Mouse (Mus musculus) urinary bladder, adult 2 months (tissue): ENCODE results near the gene Lifr. TPM values are rescaled to one million over a fixed set of nuclear protein-coding genes. Genes with fewer than 3 reads are reported as not detected.

Experiments used
- DNase-seq: peaks from one replicate; pipeline ENCODE4 v3.0.0; 2022; ENCODE audit warnings: low spot score
- polyA plus RNA-seq: library from polyadenylated mRNA; depleted of rRNA; stranded (reverse); fragments of >200 nt; gene quantifications from 2 replicates; pipeline ENCODE4 v1.2.3, GENCODE M21; 2012; rRNA removed

Lifr gene
- polyA plus RNA-seq, 1 experiment, result 13.2 TPM

DNA sequence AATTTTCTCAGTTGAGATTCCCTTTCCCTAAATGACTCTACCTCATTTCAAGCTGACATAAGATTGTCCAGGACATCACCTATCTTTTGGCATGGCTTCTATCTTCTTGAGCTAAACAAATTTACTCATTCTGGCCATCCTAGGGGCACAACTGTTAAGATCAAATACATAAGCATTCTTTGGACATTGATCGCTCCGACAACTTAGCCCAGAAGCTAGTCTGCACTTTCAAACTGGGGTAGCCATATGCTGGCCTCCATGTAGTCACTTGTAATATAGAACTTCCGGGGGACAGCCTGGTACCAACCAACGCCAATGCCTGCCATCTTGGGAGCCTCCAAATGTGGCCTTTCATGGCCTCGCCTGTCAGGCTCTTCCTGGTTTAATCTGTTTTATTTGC is 112.6 kb downstream of the Lifr start:
- no peak for DNase-seq

DNA sequence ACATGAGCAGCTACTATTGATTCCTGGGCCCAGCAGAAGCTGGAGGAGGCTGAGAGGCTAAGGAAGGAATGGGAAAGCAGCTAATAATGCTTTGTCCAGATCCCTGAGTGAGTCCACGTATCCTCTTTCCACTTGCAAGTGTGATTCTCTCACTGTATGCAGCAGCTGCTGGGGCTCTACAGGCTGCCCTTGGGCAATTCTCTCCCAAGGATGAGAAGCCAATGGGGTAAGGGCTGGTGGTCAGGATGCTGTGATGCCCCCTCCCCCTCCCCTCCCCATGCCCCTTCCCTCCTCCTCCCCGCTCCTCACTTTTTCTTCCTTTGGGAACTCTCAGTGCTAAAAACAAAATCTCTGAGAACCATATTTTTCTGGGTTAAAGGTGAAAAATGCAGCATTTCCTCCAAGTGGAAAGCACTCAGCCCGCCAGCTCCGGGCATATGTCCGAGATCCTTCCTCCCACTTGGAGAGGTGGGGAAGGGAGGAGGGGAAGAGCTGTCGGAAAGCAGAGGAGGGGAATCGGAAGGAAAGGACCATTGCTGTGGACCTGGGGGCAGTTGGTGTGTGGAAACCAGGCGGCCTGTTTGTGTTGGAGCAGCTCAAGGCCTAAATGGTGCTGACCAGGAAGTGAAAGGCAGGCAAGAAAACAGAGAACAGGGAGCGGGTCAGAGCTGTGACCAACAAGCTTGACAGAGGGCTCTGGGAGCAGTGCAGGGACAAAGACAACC is 113.4 kb downstream of the Lifr start:
- DNase-seq, result no peak

DNA sequence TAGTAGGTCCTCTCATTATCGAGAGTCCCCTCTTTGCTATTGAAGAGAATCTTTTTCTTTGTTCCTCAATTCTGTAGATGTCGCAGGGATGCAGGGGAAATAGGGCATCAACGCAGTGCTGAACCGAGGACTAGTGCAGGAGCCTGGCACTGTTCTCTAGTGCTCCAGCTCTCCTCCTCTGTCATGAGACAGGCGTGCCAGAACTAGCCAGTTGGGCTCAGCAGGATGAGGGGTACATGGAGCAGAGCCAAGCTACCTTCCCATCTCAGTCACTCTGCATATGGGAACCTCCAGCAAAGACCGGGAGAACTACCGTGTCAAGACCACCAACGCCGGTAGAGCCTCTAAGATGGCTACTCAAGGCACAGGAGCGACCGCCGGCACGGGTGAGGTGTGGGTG is 114.5 kb downstream of the Lifr start:
- DNase-seq, result no peak

DNA sequence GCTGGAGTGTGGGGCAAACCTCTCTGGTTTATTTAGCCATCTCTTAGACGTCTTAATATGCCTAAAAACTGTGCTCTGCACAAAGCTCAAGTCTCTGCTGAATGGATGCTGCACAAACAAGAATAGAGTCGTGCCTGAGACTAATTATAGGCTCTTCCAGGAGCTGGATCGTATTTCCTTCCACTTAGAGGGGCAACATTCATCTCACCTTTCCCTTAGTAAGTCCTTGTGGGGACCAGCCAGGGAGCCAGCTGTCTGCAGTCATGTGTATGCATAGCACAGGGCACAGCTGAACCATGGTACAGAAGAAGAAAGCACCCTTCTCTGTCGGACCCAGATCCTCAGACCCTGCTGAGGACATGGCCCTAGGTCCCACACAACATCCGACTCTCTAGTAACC is 115.7 kb downstream of the Lifr start:
- no peak for DNase-seq

DNA sequence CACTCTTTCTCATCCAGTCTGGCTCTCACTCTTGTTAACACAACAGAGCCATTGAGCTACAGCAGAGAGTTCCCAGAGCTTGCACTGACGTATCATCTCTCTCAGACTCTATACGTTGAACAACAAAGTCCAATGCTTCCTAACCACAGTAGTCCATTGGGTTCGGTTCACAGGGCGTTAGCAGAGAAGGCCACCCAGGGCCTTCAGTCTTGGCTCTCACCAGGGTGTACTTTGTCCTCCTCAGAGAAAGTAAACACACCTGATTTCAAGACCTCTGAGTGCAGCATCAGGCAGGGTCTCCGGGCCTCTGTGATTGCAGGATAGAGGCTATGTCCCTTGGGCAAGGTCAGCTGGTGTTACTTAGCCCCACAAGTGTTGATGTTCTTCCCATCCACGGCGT is 116.9 kb downstream of the Lifr start:
- no peak for DNase-seq

DNA sequence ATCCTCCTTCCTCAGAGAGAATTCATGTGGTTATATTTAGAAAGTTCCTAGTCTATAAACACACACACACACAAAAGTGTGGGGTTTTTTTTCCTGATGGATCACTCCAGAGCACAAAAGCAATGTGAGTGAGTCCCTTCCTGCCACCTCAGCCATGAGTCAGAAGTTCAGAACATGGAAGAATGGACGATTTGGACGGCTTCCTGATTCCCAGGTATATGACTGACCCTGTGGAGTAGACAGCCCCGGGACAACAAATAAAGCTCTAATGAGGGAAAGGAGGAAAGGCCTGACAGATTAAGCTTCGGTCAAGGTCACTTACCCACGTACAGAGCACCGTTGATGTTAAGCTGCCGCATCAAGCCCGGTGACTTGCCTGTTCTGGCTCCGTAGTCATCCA is 117.8 kb downstream of the Lifr start:
- DNase-seq, result no peak

DNA sequence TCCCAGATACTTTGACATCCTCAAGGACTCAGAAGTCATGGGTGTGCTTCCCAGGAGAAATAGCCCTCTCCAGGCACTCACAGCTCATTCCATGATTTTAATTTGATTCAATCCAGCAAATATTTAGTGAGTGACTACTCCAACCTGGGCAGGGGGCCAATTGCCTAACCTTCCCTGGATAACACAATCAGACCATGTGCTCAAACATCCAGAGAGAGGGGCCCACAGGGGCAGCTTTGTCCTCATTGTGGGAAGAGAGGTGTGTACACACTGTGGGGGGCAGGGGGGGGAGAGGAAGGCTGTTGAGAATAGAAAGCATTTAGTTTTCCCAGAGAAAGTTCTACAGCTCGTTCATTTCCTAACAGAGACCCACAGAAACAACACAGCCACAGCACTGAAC is 123.3 kb downstream of the Lifr start:
- no peak for DNase-seq

DNA sequence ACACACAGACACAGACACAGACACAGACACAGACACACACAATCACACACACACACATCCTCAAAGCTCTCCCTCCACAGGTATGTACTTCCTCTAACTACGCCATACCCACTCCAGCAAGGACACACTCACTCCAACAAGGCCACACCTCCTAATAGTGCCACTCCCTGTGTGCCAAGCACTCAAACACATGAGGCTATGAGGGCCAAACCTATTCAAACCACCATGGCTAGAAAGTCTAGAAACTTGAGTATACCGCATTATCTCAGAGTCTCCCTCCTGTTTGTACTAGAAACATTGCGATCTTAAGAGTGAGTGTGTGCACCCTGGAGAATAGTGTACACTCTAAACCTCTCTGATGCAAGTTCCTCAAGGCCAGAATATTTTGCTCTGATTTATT is 125.4 kb downstream of the Lifr start:
- no peak for DNase-seq

DNA sequence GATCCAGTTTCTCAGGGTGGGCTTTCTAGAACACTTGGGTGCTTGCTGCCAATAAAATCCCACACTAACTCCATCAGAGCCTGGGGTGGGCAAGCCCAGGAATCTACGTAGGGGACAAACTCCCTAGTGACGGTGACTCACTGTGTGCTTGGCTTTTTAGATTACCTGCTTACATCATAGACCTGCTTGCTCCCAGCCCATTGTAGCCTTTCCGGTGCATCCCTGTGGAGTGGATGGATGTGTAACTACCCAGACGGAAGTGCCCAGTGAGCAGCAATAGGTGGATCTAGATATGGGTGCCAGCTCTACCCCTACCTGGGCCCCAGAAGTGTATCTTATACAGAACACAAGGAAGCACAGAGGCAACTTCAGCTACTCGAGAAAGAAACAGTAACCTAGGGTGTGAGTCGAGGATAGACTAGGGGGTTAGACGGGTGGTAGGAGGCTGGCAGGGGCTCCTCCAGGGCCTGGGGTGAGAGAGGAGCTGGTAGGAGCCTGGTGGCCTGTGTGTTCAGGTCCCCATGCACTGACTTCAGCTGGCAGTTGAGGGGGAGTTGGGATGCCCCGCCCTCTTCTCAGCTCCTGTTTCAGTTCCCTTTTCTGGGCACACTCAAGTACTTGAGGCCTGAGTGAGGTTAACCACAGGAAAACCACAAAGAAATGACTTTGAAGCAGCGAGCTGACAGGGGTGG is 126.3 kb downstream of the Lifr start:
- no peak for DNase-seq

DNA sequence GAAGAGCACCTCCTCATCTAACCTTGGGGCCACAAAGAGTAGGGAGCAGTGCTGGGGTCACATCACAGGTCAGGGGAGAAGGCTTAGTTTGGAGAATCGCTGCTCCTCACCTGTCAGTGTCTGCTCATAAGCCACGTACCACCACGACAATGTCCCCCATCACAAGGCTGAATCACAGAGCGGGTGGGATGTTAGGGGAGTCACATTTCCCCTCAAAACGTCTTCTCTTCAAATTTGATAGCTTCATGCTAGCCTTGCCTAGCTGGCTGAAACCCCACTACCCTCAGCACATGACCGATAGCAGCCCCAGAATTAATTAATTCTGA is 126.8 kb downstream of the Lifr start:
- DNase-seq, result no peak

DNA sequence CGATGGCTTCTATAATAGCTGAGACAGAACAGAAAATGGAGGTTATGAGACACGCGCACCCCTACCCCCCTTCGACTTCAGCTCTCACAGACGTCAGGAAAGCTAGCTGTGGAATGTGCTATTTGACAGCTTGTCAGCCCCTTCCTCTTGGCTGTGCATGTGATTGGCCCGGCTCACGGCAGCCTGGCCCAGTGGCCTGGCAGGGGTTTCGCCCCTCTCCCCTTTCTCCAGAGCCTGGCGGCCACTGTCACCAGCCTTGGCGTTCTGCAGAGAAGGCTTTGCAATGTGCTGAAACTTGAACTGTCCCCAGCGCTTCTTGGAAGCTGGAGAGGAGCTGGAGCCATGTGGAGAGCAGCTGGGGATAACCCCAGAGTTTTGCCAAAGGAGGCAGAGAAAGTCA is 132.4 kb downstream of the Lifr start:
- no peak for DNase-seq

DNA sequence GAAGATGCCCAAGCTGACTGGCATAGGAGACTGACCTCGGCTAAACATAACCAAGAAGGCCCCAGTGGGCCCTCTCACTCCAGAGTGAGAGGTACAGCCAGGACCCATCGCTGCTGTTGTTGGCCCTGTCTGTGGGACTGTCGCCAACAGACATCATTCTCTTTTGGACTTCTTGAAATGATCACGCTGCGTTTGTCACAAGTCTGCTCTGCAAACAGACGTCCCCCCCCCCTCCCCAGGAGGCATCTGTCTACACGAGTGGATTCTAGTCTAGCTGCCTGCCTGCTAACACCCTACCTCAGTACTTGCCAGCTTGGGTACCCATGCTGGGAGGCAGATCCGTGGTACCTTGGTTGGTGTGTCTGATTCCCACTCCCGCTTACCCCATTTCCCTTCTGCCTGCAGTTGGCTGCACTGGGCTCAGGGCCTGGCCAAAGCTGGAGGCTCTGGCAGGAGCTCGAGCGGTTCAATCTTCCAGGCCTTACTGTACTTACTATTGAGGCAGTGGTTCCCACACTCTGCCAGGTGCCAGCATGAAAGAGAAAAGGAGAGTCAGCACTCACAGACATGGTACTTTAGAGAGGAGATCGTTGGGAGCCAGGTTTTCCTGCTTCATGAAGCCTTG is 133.8 kb downstream of the Lifr start:
- DNase-seq, result no peak

DNA sequence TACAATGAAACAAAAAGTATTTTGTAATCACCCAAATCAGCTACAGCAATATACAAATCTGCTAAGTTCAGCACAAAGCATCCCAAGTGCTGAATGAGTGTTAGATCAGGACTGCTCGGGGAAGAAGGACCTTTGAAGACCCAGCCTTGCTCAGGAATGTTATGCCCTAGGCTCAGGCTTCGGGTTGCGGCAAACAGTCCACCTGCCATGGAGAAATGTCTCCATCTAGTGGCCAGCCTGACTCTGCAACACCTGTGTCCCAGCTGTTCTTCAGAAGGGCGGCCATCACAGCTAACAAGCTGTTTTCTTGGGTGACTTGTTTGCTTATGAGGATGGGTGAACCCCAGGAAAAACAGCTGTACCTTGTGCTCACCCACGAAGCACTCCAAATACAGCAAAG is 135.8 kb downstream of the Lifr start:
- peak; percentile 41 for DNase-seq

DNA sequence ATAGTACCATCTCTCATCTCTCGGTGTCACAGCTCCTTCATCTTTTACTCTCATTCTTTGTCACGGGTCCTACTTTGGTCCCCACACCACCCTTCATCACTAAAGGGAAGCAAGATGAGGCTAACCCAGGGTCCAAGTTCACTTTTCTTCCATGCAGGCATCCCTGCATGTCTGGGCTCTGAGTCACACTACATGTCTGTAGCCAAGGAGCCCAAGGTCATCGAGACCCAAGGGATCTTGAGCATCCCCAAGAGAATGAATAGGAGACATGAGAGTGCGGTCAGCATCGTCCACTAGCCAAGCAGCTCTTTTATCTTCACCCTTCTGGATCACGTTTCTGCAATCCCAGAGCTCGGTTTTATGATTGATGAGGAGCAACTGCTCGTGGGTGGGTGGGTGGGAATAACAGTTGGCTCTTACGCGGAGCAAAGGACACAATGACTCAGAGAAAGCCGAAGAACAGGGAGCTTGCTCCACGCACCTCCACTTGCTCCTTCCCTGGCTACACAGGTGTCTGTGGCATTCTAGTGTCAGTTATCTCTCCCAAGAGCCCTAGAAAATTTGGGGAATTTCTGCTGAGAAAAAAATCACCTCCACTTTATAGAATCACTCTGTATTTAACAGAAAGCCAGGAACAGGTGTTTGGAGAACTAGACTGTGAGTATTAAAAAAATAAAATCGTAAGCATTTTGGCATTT is 143.1 kb downstream of the Lifr start:
- DNase-seq, result no peak

DNA sequence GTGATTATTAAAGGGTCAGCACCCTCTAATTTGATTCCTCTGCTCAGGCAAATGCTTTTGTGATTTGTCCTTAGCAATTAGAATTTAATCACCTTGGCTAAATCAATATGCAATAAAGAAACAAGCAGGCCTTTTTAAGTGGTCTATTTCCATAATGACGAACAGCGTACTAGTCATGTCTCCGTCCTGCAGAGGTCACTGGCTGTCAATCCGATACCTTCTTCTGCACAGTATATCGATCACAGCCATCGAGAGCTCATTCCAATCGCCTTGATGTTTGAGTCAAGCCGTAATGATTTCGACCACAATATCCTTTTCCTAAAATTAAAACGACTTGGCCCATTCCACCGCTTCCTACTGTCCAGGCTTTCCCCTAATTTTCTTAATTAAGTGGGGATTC is 149.5 kb downstream of the Lifr start:
- no peak for DNase-seq

DNA sequence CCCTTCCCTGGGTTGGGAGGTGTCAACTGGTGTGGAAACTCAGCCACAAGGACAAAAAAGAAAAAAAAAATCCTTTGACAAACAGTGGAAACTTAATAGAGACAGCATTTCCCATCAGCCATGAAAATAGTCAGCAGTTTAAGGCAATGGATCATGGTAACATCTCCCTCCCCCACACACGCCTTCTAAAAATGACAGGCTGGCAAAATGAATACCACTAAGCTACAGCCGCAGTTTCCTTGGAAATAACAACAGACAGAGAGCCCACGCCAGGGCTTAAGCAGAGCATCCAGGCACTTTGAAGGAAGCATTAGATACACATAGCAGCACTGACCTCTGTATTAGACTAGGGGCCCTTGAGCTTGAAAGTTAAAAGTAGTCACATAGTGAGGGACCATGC is 150.5 kb downstream of the Lifr start:
- DNase-seq, result no peak

DNA sequence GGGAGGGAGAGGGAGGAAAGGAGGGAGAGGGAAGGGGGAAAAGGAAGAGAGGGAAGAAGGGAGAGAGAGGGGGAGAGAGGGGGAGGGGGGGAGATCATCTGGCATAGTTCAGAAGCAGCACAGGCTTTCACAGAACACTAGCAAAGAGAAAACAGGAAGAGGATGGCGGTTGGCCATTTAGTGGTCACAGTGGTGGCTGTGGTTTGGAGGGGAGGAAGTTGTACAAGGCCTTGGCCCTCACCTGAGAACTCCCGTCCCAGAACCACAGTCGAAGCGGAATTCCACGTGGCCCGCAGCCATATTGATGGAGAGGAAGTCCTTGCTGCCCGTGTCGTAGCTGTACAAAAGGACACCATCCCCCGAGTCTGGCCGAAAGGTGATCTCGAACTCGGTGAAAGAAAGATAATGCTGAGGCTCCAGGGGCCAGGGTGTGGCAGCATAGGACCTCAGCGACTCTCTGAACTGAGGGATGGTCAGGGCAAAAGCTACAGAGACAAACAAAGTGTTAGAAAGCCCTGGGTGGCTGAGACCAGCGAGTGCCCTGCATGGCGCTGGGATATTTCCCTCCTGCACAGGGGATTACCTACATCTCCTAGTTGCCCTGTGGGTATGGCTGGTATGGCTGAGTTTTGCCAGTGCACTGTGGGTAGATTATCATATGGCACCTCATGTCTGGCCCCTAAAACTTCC is 151.9 kb downstream of the Lifr start:
- DNase-seq, result no peak

Other genes with a start within 250 kb of the Lifr start
- 29.6 and 29.8 TPM in 2 replicates for gene Osmr, start 215.6 kb upstream of the Lifr start, polyA plus RNA-seq